Mouse (Mus musculus): ENCODE measurements around the gene Gm11541. TPM values are rescaled to one million over a fixed set of nuclear protein-coding genes. Genes with fewer than 3 reads are reported as not detected.

Gm11541 gene
- total RNA-seq, 1 experiment from 2014 or later, result not detected

Other genes starting within 250 kb of the Gm11541 start
- gene Cacna1g, start 230.3 kb downstream of the Gm11541 start, total RNA-seq (2017), result 0.34 TPM in 1 of 2 replicates, not detected in the other
- gene Spata20, start 218.3 kb downstream of the Gm11541 start, total RNA-seq (2017), result not detected in 2 replicates
- gene Epn3, start 204.5 kb downstream of the Gm11541 start, total RNA-seq (2017), result not detected in 2 replicates
- gene Mycbpap, start 182.8 kb downstream of the Gm11541 start, total RNA-seq (2017), result 0.55 and 10.8 TPM in 2 replicates
- gene Rsad1, start 155.2 kb downstream of the Gm11541 start, total RNA-seq (2017), result 6.2 and 10.6 TPM in 2 replicates
- gene Chad, start 139.5 kb downstream of the Gm11541 start, total RNA-seq (2017), result not detected in 2 replicates
- gene Acsf2, start 102.6 kb downstream of the Gm11541 start, total RNA-seq (2017), result 7.9 and 8.1 TPM in 2 replicates
- gene Lrrc59, start 74.7 kb downstream of the Gm11541 start, total RNA-seq (2017), result 149 and 151 TPM in 2 replicates
- gene Mrpl27, start 50.7 kb downstream of the Gm11541 start, total RNA-seq (2017), result 35.0 and 63.6 TPM in 2 replicates
- 35.2 and 37.9 TPM in 2 replicates for gene Eme1, start 50.5 kb downstream of the Gm11541 start, total RNA-seq (2017)
- 6.6 and 8.6 TPM in 2 replicates for gene Xylt2, start 27.0 kb downstream of the Gm11541 start, total RNA-seq (2017)
- gene Cdc34b, start 37.3 kb upstream of the Gm11541 start, total RNA-seq (2017), result 0.09 TPM in 1 of 2 replicates, not detected in the other
- not detected in 2 replicates for gene Tmem92, start 78.2 kb upstream of the Gm11541 start, total RNA-seq (2017)
- gene Col1a1, start 231.7 kb upstream of the Gm11541 start, total RNA-seq (2017), result not detected in 2 replicates

Measured in common myeloid progenitor, adult 5-6 weeks (primary cell).